Mouse (Mus musculus) MEL (cell line): Measurements from ENCODE around the gene Osm. TPM values are rescaled to one million over a fixed set of nuclear protein-coding genes. Genes with fewer than 3 reads are reported as not detected.

ENCODE experiments used
- DNase-seq: peaks from one replicate; pipeline ENCODE4 v3.0.0; 2011; ENCODE audit warnings: low read depth, low spot score
- H3K27ac ChIP-seq: 2 replicates; pipeline ENCODE4 v1.5.1; 2012; ENCODE audit warnings: low read depth, mild to moderate bottlenecking, control low read depth, low read length, moderate library complexity; ENCODE audit not compliant: control insufficient read depth
- H3K27me3 ChIP-seq, 2 experiments: fragments of 150-350 bp in 1 of 2; sonication (generic) in 1 of 2; 2 replicates each; pipeline ENCODE4 v1.6.1; 2012; ENCODE audit warnings: low read length in 2 of 2, mild to moderate bottlenecking in 2 of 2, improper control_type of control experiment in 1 of 2, moderate library complexity in 1 of 2; ENCODE audit not compliant: insufficient read depth in 2 of 2, control insufficient read depth in 1 of 2
- H3K36me3 ChIP-seq, 2 experiments: 2 replicates each; pipeline ENCODE4 v1.6.1; 2012 to 2014; ENCODE audit warnings: low read length in 2 of 2, improper control_type of control experiment in 1 of 2, inconsistent platforms in 1 of 2, mild to moderate bottlenecking in 1 of 2; ENCODE audit not compliant: insufficient read depth in 2 of 2, control insufficient read depth in 1 of 2
- H3K4me1 ChIP-seq, 2 experiments: fragments of 150-350 bp in 1 of 2; sonication (generic) in 1 of 2; 2 replicates each; pipeline ENCODE4 v1.6.1; 2012; ENCODE audit warnings: low read length in 2 of 2, improper control_type of control experiment in 1 of 2, mild to moderate bottlenecking in 1 of 2; ENCODE audit not compliant: insufficient read depth in 2 of 2, control insufficient read depth in 1 of 2
- H3K4me3 ChIP-seq, 2 experiments: fragments of 150-350 bp in 1 of 2; sonication (generic) in 1 of 2; 2 replicates each; pipeline ENCODE4 v1.5.1; 2012; ENCODE audit warnings: low read depth in 2 of 2, low read length in 2 of 2, mild to moderate bottlenecking in 2 of 2, moderate library complexity in 2 of 2, control low read depth in 1 of 2, improper control_type of control experiment in 1 of 2; ENCODE audit not compliant: control insufficient read depth in 1 of 2, insufficient read depth in 1 of 2
- H3K79me2 ChIP-seq: 2 replicates; pipeline ENCODE4 v1.6.1; 2012; ENCODE audit warnings: mild to moderate bottlenecking, low read length, moderate library complexity; ENCODE audit not compliant: control insufficient read depth, poor library complexity, insufficient read depth
- H3K9ac ChIP-seq: 2 replicates; pipeline ENCODE4 v1.6.1; 2012; ENCODE audit warnings: low read depth, mild to moderate bottlenecking, control low read depth, low read length, moderate library complexity; ENCODE audit not compliant: control insufficient read depth, poor library complexity, severe bottlenecking
- H3K9me3 ChIP-seq: fragments of 150-350 bp; sonication (generic); replicated peaks from 2 replicates; pipeline ENCODE4 v1.6.1; 2012; ENCODE audit warnings: mild to moderate bottlenecking, low read length, improper control_type of control experiment, moderate library complexity; ENCODE audit not compliant: insufficient read depth
- ELF1 ChIP-seq: IDR thresholded peaks from 2 replicates; pipeline ENCODE4 v1.6.1; 2014; ENCODE audit warnings: low read depth, mild to moderate bottlenecking, inconsistent platforms, low read length, improper control_type of control experiment, moderate library complexity
- EP300 ChIP-seq, 2 experiments: IDR thresholded peaks; 2 replicates each; pipeline ENCODE4 v1.6.1; 2011; ENCODE audit warnings: improper control_type of control experiment in 2 of 2, low read length in 2 of 2, low read depth in 1 of 2, mild to moderate bottlenecking in 1 of 2
- ETS1 ChIP-seq: IDR thresholded peaks from 2 replicates; pipeline ENCODE4 v1.6.1; 2012; ENCODE audit warnings: low read depth, mild to moderate bottlenecking, inconsistent platforms, low read length, improper control_type of control experiment, moderate library complexity
- GABPA ChIP-seq: IDR thresholded peaks from 2 replicates; pipeline ENCODE4 v1.6.1; 2012; ENCODE audit warnings: low read depth, mild to moderate bottlenecking, inconsistent platforms, low read length, improper control_type of control experiment, moderate library complexity
- JUND ChIP-seq: IDR thresholded peaks from 2 replicates; pipeline ENCODE4 v1.6.1; 2011; ENCODE audit warnings: low read depth, mild to moderate bottlenecking, improper control_type of control experiment, low read length
- MAFK ChIP-seq: IDR thresholded peaks from 2 replicates; pipeline ENCODE4 v1.6.1; 2011; ENCODE audit warnings: low read depth, mild to moderate bottlenecking, low read length, improper control_type of control experiment, borderline replicate concordance
- MAX ChIP-seq: IDR thresholded peaks from 2 replicates; pipeline ENCODE4 v1.6.1; 2011; ENCODE audit warnings: low read length, improper control_type of control experiment
- MAZ ChIP-seq: IDR thresholded peaks from 2 replicates; pipeline ENCODE4 v1.6.1; 2012; ENCODE audit warnings: low read depth, mild to moderate bottlenecking, inconsistent platforms, low read length, improper control_type of control experiment
- MYB ChIP-seq: IDR thresholded peaks from 2 replicates; pipeline ENCODE4 v1.6.1; 2011; ENCODE audit warnings: mild to moderate bottlenecking, low read depth, low read length, improper control_type of control experiment
- NRF1 ChIP-seq: IDR thresholded peaks from 2 replicates; pipeline ENCODE4 v1.6.1; 2014; ENCODE audit warnings: low read depth, mild to moderate bottlenecking, inconsistent platforms, low read length, improper control_type of control experiment, moderate library complexity; ENCODE audit not compliant: poor library complexity, insufficient read depth, severe bottlenecking
- POLR2A ChIP-seq, 2 experiments: IDR thresholded peaks; 2 replicates each; pipeline ENCODE4 v1.6.1; 2011 to 2012; ENCODE audit warnings: low read length in 2 of 2, mild to moderate bottlenecking in 2 of 2, control low read depth in 1 of 2, improper control_type of control experiment in 1 of 2, low read depth in 1 of 2, moderate library complexity in 1 of 2; ENCODE audit not compliant: control insufficient read depth in 1 of 2, insufficient read depth in 1 of 2, poor library complexity in 1 of 2
- RAD21 ChIP-seq: IDR thresholded peaks from 2 replicates; pipeline ENCODE4 v1.6.1; 2011; ENCODE audit warnings: mild to moderate bottlenecking, low read depth, low read length, improper control_type of control experiment
- RCOR1 ChIP-seq: IDR thresholded peaks from 2 replicates; pipeline ENCODE4 v1.6.1; 2012; ENCODE audit warnings: low read depth, mild to moderate bottlenecking, inconsistent platforms, low read length, improper control_type of control experiment
- SMC3 ChIP-seq: IDR thresholded peaks from 2 replicates; pipeline ENCODE4 v1.6.1; 2011; ENCODE audit warnings: low read depth, low read length, improper control_type of control experiment
- TAL1 ChIP-seq: IDR thresholded peaks from 2 replicates; pipeline ENCODE4 v1.6.1; 2012; ENCODE audit warnings: mild to moderate bottlenecking, inconsistent platforms, low read length, moderate library complexity, mixed read lengths
- TCF12 ChIP-seq: IDR thresholded peaks from 2 replicates; pipeline ENCODE4 v1.6.1; 2014; ENCODE audit warnings: low read depth, mild to moderate bottlenecking, inconsistent platforms, low read length, improper control_type of control experiment, moderate library complexity
- USF1 ChIP-seq: IDR thresholded peaks from 2 replicates; pipeline ENCODE4 v1.6.1; 2014; ENCODE audit warnings: low read depth, mild to moderate bottlenecking, inconsistent platforms, low read length, improper control_type of control experiment, moderate library complexity
- ZKSCAN1 ChIP-seq: IDR thresholded peaks from 2 replicates; pipeline ENCODE4 v1.6.1; 2012; ENCODE audit warnings: low read depth, mild to moderate bottlenecking, inconsistent platforms, low read length, improper control_type of control experiment, moderate library complexity
- polyA plus RNA-seq, 2 experiments: library from polyadenylated mRNA; stranded (reverse) in 1 of 2; unstranded in 1 of 2; fragments of >175 nt in 1 of 2; fragments of >200 nt in 1 of 2; gene quantifications; 2 replicates each; pipeline versions ENCODE4 v1.2.1 to v1.2.4; 2012; ENCODE audit warnings: low replicate concordance in 2 of 2, low read depth in 1 of 2; ENCODE audit not compliant: insufficient read length in 2 of 2, insufficient read depth in 1 of 2, missing spikeins in 1 of 2
- total RNA-seq: library from RNA; depleted of rRNA; stranded (reverse); fragments of 300-350 nt; gene quantifications from 2 replicates; pipeline ENCODE4 v1.2.3, GENCODE M21; 2012

Osm gene
- total and polyA plus RNA-seq, 3 experiments, result 10.6 to 15.4 TPM; not detected in 1

DNA sequence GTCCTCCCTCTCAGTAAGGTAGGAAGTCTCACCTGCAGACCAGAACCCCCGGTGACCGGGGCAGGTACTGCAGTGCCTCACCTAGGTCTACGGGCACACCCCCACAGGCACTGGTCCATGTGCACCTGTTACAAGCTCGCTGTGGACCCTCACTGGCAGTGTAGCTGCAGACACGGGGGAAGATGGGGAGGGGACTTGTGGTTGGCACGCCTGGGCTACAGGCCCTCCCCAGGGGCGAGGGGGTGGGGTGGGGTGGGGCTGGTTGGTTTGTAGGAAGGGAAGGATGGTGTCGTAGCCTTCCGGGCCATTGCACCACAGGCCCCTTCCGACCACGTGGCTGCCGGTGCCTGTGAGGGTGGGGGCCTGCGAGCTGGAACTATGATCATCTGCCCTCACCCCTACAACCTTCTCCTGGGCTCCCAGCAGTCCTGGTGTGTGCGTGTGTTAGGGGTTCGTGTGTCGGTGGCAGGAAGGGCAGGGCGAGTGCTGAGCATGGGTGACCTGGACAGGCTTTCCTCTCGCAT is 1.2 kb downstream of the Osm start (continued):
- TF ChIP-seq JUND, result no peak
- peak; percentile 60 for TF ChIP-seq ELF1
- TF ChIP-seq RAD21, result no peak
- TF ChIP-seq MAX, result peak; percentile 98
- peak; percentile 93 for TF ChIP-seq USF1
- TF ChIP-seq TCF12, result no peak
- no peak for TF ChIP-seq GABPA
- no peak for TF ChIP-seq MYB
- no peak for TF ChIP-seq TAL1
- TF ChIP-seq ZKSCAN1, result no peak
- TF ChIP-seq NRF1, result no peak
- no peak for TF ChIP-seq RCOR1
- TF ChIP-seq POLR2A (IDR thresholded peaks at IDR 0.05; ENCODE audit: control insufficient read depth in 1 of 2, insufficient read depth in 1 of 2, low read depth in 1 of 2, low read length in 2 of 2, poor library complexity in 1 of 2), result peak; percentile 54 to 65; a peak in 2 of 4 replicates
- TF ChIP-seq EP300 (IDR thresholded peaks at IDR 0.05; ENCODE audit: low read depth in 1 of 2, low read length in 2 of 2), result peak in 1 of 2 experiments; percentile 30; a peak in 1 of 4 replicates
- peak; percentile 65 for TF ChIP-seq ETS1

DNA sequence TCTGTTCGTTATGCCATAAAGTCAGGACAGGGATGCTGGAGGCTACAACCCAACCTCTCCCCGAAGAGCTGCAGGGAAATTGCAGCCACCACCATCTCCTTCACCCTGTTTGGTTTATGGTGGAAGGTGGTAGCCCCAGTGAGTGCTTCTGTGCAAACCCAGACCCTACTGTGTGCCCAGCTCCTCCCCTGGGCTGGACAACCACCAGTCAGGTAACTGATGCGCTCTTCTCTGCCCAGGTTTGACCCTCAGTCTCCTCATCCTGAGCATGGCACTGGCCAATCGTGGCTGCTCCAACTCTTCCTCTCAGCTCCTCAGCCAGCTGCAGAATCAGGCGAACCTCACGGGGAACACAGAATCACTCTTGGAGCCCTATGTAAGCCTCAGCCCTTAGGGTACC is 1.9 kb downstream of the Osm start:
- Histone ChIP-seq H3K9ac (peak overlapping the region; percentile 91), H3K79me2 (peaks cover 24% of the 10 kb centered on the region), H3K4me1 (peaks cover 0 to 22% of the 10 kb centered on the region in 2 experiments; a peak in 2 of 4 replicates), H3K36me3 (peaks cover 0 to 6% of the 10 kb centered on the region in 2 experiments; a peak in 2 of 4 replicates), H3K9me3 (no peaks in the 10 kb centered on the region), H3K27me3 (no peaks in the 10 kb centered on the region), H3K4me3 (peak overlapping the region; percentile 82 to 97), H3K27ac (peak overlapping the region; percentile 32)
- TF ChIP-seq SMC3 (no peak), ETS1 (no peak), MAFK (no peak), ZKSCAN1 (0 out of 2 replicates have a peak, but pooled peaks have one; percentile 65), MAZ (no peak), POLR2A (IDR thresholded peaks at IDR 0.05; ENCODE audit: control insufficient read depth in 1 of 2, insufficient read depth in 1 of 2, low read depth in 1 of 2, low read length in 2 of 2, poor library complexity in 1 of 2) (no peak)
- DNase-seq, result no peak
